Mouse (Mus musculus): Measurements from ENCODE around the gene Chchd1. TPM values are rescaled to one million over a fixed set of nuclear protein-coding genes. Genes with fewer than 3 reads are reported as not detected.
"Not testable (repeated sequence)": the region's sequence is repeated elsewhere in the genome, so short reads cannot be mapped to it uniquely, and the experiment has no call there.

Gene Chchd1
- total RNA-seq, 4 experiments from 2014 or later, result 122 to 140 (median 126) TPM

- no peak for DNase-seq (ENCODE audit: low spot score in 2 of 2)
Measured at GRCm38 (mm10) chr14:20686576-20686975, 16.2 kb upstream of the Chchd1 start.

GRCm38 (mm10) chr14:20689009-20689408 lies 13.8 kb upstream of the Chchd1 start:
- no peak for DNase-seq (ENCODE audit: low spot score in 2 of 2)

DNA sequence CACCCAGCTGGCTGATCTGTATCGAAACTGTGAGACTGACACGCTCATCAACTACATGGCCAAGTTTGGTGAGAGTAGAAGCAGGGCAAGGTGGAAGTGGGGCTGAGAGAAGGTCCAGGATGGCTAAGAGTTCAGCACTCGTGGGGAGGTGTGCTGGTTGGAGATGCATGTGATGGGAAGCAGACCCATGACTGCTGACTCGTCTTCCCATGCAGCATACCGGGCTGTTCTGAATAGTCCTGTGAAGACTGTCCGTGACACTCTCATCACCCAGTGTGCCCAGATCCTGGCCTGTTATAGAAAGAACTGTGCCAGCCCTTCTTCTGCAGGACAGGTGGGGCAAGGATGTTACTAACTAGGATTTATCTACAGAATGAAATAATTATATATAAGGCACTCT lies 11.0 kb upstream of the Chchd1 start:
- DNase-seq (ENCODE audit: low spot score in 2 of 2), result no peak

GRCm38 (mm10) chr14:20693589-20694101 lies 9.2 kb upstream of the Chchd1 start:
- DNase-seq (ENCODE audit: low spot score in 2 of 2), result no peak

- no peak for DNase-seq (ENCODE audit: low spot score in 2 of 2)
Measured at GRCm38 (mm10) chr14:20694185-20694883, 8.5 kb upstream of the Chchd1 start.

GRCm38 (mm10) chr14:20694884-20695760 lies 7.7 kb upstream of the Chchd1 start, which contains the start of gene Fut11:
Gene Fut11 (plus strand): TSS chr14:20694968.
- peak; percentile 57 to 75 for DNase-seq (ENCODE audit: low spot score in 2 of 2)

- no peak for DNase-seq (ENCODE audit: low spot score in 2 of 2)
Measured at GRCm38 (mm10) chr14:20695761-20696520, 6.9 kb upstream of the Chchd1 start.

- DNase-seq (ENCODE audit: low spot score in 2 of 2), result no peak
Measured at GRCm38 (mm10) chr14:20696986-20697385, 5.8 kb upstream of the Chchd1 start.

- DNase-seq (ENCODE audit: low spot score in 2 of 2), result no peak
Measured at GRCm38 (mm10) chr14:20698515-20698914, 4.3 kb upstream of the Chchd1 start.

DNA sequence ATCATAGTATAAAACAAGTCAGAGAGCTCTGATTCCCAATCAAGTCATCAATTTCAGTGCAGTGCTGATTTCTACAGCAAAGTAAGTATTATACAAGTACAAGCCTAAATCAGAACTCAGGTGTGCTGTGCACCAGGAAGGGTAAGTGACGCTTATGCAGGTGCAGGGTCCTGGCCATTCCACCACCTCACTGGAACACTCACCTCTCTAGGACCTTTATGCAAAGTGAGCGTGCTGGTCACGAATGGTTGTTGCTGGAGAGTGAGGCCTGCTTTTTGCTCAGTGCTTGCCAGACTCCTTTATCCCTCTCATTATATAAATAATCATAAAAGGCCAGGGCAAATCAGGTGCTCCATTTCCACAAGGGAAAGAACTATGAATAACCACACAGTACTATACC lies 2.4 kb upstream of the Chchd1 start:
- no peak for DNase-seq (ENCODE audit: low spot score in 2 of 2)

DNA sequence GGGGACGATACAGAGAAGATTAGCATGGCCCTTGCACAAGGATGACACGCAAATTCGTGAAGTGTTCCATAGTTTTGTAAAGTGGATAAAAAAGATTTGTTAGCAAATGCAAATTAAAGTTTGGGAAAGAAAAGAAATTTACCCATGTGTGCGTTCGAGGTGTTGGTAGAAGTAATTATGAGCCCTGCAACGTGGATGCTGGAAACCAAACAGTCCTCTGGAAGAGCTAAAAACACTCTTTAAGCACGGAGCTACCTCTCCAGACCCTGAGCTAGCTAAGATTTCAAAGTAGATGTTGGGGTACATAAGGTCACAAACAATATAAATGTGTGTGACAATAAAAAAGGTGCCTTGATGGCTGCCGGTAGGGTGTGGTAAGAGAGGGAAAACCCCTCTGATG lies 1.3 kb upstream of the Chchd1 start:
- no peak for DNase-seq (ENCODE audit: low spot score in 2 of 2)

- DNase-seq (ENCODE audit: low spot score in 2 of 2), result no peak
Measured at GRCm38 (mm10) chr14:20702096-20702740, 588 bp upstream of the Chchd1 start.

GRCm38 (mm10) chr14:20703461-20703860 lies 655 bp downstream of the Chchd1 start:
- DNase-seq (ENCODE audit: low spot score in 2 of 2), result not testable (repeated sequence)

GRCm38 (mm10) chr14:20707201-20708190 lies 4.7 kb downstream of the Chchd1 start, which contains the start of gene Zswim8:
Gene Zswim8 (plus strand): TSS chr14:20707552.
- DNase-seq (ENCODE audit: low spot score in 2 of 2), result peak; percentile 74 to 81

DNA sequence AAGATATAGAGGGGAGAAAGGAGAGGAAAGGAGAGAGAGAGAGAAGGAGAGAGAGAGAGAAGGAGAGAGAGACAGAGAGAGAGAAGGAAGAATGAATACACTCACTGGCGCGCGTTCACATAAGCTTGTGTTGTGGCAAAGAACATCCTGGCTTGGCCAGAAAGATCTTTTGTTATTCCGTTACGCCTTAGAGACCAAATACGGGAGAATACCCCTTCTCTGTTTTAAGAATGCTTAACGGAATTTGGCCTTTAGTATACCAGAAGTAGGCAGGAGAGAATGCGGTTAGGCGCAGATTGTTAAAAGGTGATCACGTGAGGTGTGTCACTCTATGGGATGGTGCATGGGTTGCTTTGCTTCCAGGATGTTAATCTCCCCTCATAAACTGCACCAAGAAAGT lies 5.4 kb downstream of the Chchd1 start:
- no peak for DNase-seq (ENCODE audit: low spot score in 2 of 2)

- no peak for DNase-seq (ENCODE audit: low spot score in 2 of 2)
Measured at GRCm38 (mm10) chr14:20713832-20714231, 11.0 kb downstream of the Chchd1 start.

DNA sequence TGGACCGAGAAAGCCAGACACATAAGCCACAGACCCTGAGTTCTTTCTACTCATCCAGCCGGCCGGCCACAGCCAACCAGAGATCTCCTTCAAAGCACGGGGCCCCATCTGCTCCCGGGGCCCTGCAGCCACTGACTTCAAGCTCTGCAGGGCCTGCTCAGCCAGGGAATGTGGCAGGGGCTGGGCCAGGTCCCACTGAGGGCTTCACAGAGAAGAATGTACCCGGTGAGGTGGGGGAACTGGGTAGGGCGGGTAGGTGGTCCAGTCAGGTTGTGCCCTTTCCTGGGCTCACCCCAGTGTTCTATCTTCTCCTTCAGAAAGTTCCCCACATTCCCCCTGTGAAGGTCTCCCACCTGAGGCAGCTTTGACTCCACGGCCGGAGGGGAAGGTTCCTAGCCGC lies 15.6 kb downstream of the Chchd1 start:
- DNase-seq (ENCODE audit: low spot score in 2 of 2), result no peak

DNA sequence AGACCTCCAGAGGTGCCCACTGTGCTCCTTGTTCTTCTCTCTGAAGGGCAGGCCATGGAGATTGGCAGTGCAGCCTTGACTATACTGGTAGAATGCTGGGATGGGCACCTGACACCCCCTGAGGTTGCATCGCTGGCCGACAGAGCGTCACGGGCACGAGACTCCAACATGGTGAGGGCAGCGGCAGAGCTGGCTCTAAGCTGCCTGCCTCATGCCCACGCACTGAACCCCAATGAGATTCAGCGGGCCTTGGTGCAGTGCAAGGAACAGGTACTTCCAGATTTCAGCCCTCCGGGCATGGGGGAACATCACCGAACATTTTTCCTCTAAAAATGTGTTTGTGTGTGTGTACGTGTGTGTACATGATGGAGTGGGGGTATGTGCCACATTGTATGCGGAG lies 17.0 kb downstream of the Chchd1 start:
- no peak for DNase-seq (ENCODE audit: low spot score in 2 of 2)

GRCm38 (mm10) chr14:20721371-20721770 lies 18.6 kb downstream of the Chchd1 start:
- no peak for DNase-seq (ENCODE audit: low spot score in 2 of 2)

DNA sequence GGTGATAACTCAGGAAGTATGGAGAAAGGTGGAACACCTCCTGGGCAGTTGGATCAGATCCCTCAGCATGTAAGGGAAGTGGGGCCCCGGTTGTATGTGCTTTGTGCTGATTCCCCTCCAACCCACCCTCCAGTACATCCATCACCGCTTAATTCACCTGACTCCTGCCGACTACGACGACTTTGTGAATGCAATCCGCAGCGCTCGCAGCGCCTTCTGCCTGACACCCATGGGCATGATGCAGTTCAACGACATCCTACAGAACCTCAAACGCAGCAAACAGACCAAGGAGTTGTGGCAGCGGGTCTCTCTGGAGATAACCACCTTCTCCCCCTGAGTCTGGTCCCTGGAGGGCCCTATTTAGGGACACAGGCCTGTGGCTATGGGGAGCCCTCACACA lies 20.2 kb downstream of the Chchd1 start:
- no peak for DNase-seq (ENCODE audit: low spot score in 2 of 2)

Measured in gastrocnemius, adult 8-10 months (tissue).